Mouse (Mus musculus): Measurements from ENCODE around the gene Hint2.

Hint2 gene

GRCm38 (mm10) chr4:43604751-43605685, 51.2 kb downstream of the Hint2 start:
- DNase-seq (ENCODE audit: low spot score) = no peak

Measured in testis, postnatal 14 days (tissue).